Mouse (Mus musculus): ENCODE results near the gene Tle3.

GRCm38 (mm10) chr9:61384101-61384500, 11.9 kb downstream of the Tle3 start:
- no peak for TF ChIP-seq EP300 (IDR thresholded peaks at IDR 0.05; ENCODE audit: low read depth)
- TF ChIP-seq CTCF (IDR thresholded peaks at IDR 0.05; ENCODE audit: low read depth) = no peak

All from liver, embryonic 14.5 days (tissue).